Mouse (Mus musculus) layer of hippocampus, postnatal 36 days (tissue): ENCODE measurements at regions not wholly inside any gene's neighbourhood (a gene's known extent, or its start where the extent isn't known, plus 50 kb on each side); places are given as distances from the start of the nearest gene placed in this dataset.
A peak's percentile ranks its signal among the peaks of the same experiment; 100 is the strongest.

Experiments used
- DNase-seq, 2 experiments: peaks; one replicate each; pipeline ENCODE4 v3.0.0; 2022

DNA sequence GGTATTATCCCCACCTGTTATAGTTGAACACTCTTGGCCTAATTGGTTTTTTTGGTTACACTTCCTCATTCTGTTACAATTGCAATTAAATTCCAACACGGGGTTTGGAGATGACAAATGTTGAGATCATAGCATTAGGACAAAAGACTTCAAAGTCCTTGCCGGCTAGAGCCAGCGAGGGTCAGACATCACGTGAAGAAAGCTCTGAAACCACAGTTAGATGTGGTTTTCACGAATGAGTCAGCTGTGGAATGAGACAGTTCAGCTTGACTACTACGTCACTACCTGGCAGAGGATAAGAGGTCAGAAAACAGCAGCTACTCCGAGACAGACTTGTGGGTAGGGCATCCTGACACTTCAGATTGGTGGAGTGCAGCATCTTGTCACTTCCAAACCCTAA, 55.5 kb upstream of the Trio start:
- no peak for DNase-seq

- no peak for DNase-seq
These were observed 56.8 kb upstream of the Trio start for GRCm38 (mm10) chr15:28082411-28082810.

DNA sequence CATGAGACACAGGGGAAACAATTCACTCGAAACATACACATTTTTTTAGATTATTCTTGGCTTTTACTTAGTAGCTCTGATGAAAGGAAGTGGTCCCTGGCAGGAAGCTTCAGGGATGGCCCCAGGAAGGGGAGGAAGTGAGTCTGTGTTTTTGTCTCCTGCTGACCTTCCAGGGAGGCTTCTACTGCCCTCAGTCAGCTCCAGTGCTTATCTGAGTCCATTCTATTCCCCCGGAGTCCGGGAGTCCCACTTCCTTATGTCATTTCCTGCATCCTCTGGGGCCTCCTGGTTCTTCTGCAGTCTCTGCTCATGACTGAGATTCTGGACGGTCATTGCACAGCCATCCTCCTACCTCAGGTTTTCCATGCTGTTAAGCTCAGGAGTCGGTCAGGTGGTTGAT, 80.3 kb upstream of the Trio start:
- DNase-seq: no peak

GRCm38 (mm10) chr15:28109916-28110315, 84.3 kb upstream of the Trio start:
- DNase-seq: peak; percentile 34 to 48

GRCm38 (mm10) chr15:28113491-28113890, 87.8 kb upstream of the Trio start:
- no peak for DNase-seq

- DNase-seq: no peak
These were observed 88.6 kb upstream of the Trio start for GRCm38 (mm10) chr15:28114180-28114747.

- DNase-seq: no peak
These were observed 76.7 kb upstream of the Dnah5 start for GRCm38 (mm10) chr15:28126846-28127245.

DNA sequence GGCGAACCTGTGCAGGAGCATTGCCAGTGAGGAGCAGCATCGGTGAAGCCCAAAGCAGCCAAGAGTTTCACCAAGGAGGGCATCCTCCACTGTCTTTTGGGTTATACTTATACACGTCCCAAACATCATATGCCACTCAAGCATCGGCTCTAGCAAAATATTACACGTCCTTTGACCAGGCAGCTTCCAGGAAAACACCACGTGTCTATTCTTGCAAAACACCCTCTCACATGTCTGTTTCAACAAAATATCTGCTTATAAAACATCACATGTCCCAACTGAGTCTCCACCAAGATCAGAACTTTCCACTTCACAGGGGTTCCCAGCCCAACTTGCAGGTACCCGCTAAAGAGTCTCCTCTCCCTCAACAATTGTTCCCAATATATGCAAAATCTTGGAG, 74.0 kb upstream of the Dnah5 start:
- no peak for DNase-seq

DNA sequence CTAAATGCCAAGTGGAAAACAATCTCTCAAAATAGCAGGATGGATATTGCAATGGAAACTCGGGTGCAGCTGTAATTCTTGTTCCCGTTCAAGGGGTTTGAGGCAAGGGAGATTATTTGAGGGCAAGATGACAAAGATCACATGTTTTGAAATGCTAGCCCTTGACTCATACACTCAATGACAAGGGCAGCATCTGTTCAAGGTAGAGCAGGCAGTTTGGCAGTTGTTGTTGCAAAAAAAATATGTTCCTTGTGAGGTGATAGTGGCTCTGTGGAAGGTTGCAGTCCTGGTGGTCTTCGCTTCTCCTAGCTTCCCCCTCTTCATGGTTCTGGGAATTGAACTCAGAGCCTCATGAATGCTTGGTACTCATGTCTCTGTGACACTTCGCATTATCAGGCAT, 72.0 kb upstream of the Dnah5 start:
- no peak for DNase-seq

GRCm38 (mm10) chr15:28133171-28133810, 70.3 kb upstream of the Dnah5 start:
- DNase-seq: no peak

DNA sequence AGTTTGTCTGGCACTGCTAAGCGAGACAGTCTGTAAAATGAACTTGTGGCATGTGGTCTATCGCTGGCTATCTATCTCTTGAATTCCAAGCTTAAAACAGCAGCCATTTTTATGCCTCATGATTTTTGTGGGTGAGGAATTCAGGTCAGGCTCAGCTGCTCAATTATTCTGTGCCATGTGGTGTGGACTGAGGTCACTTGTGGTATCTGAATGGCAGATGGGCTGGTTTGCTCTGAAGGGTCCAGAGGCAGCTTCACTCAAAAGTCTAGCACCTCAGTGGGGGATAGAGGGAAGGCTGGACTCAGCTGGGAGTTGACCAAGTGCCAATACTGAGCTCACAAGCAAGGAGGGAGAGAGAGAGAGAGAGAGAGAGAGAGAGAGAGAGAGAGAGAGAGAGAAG, 69.3 kb upstream of the Dnah5 start:
- no peak for DNase-seq

DNA sequence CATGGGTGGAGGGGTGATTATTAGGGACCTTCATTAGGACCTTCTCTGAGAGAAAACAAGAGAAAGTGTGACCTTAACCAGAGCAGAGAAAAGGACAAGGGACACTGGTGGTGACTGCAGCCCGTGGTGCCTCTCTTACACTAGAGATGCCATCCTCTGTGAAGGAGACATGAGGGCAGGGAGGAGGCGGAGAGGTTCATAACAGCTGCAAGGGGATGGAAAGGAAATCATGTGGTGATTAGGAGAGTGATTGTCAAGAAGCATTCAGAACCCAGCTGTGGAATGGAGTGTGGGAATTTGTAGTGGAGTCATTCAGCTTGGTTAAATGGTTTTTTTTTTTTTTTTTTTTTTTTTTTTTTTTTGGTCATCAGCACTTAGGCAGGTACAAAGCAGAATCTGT, 64.7 kb upstream of the Dnah5 start:
- no peak for DNase-seq

- no peak for DNase-seq
These were observed 63.3 kb upstream of the Dnah5 start for GRCm38 (mm10) chr15:28140301-28140700.

GRCm38 (mm10) chr15:28141345-28141744, 62.2 kb upstream of the Dnah5 start:
- no peak for DNase-seq

GRCm38 (mm10) chr15:28144217-28144616, 59.3 kb upstream of the Dnah5 start:
- DNase-seq: no peak

- DNase-seq: no peak
These were observed 58.7 kb upstream of the Dnah5 start for GRCm38 (mm10) chr15:28144846-28145245.

- DNase-seq: no peak
These were observed 51.9 kb upstream of the Dnah5 start for GRCm38 (mm10) chr15:28151678-28152077.
